Mouse (Mus musculus): ENCODE measurements around the gene Hoxd4. TPM values are rescaled to one million over a fixed set of nuclear protein-coding genes. Genes with fewer than 3 reads are reported as not detected.

The Hoxd4 gene
- polyA plus RNA-seq, 1 experiment from 2014 or later: 4.7 TPM

DNA sequence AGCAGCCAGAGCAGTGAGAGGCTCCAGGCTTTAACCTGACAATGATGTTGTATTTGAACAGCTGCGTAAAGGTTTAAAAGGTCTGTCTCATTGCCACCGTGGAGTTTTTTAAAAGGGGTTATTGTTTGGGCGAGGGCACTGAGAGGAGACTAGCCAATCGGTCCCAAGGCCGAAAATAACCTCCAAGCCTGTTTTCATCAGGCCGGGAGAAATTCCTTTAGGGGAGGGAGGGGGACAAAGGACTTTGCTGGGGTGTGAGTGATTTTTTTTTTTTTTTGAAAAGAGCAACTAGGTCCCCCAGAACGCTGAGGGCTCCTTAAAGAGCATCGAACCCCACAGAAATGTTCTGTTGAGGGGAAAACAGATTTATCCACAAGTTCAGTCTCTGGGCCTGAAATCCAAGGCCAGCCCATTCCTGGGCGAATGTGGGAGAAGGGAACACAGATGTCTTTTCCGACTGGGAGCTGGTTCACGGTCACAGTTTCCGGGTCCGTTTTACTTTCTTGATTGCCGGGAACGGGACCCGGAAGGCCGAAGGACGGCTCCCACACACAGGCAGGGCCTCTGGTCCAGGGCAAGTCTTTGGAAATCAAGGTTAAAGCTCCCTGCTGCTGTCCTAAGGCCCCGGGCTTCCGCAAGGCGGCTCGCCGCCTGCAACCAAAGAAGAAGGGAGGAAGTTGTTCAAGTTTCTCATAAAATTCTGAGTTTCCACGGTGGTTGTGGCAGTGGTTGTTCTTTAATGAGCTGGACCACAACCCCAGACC is 22.0 kb upstream of the Hoxd4 start:
- H3K4me3 ChIP-seq (ENCODE audit: low read depth, low read length): peak overlapping the region; percentile 33
- H3K4me1 ChIP-seq (ENCODE audit: control insufficient read depth, insufficient read depth, low read length): no peaks in the 10 kb centered on the region; the same call in 1 of the 2 replicates
- WGBS: under 1% methylated on average over 24 of the region's 24 CpGs
- 0 out of 2 replicates have a peak, but pooled peaks have one; percentile 6 for ATAC-seq (ENCODE audit: low read depth)
- H3K4me2 ChIP-seq (ENCODE audit: low read depth, low read length): peak overlapping the region; percentile 44
- peaks cover 19% of the 10 kb centered on the region for H3K27me3 ChIP-seq (ENCODE audit: control insufficient read depth, insufficient read depth, low read length)
- H3K9ac ChIP-seq (replicated peaks; ENCODE audit: low read depth, low read length): peak overlapping the region; percentile 56
- H3K36me3 ChIP-seq (ENCODE audit: control insufficient read depth, insufficient read depth, low read length): no peaks in the 10 kb centered on the region
- no peaks in the 10 kb centered on the region for H3K9me3 ChIP-seq (ENCODE audit: control insufficient read depth, low read length)
- H3K27ac ChIP-seq (ENCODE audit: low read depth, low read length): peak overlapping the region; percentile 83

DNA sequence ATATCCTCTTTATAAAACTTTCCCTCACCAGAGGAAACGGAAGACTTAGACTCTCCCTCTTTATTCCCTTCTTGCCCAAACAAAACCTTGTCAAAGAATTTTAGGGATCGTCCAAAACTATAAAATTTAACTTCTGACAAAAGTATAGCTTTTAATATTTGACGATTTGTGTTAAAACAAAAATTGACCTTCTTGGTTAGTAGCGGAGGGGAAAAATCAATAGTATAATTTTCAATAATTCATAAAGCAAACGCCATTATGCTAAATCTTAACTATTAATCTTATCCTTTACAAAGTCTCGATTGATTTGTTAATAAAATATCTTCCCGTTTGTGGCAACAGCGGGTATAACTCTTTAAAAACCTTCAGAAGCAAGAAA is 21.4 kb upstream of the Hoxd4 start:
- Histone ChIP-seq H3K4me2 (ENCODE audit: low read depth, low read length) (peak overlapping the region; percentile 74), H3K4me1 (ENCODE audit: control insufficient read depth, insufficient read depth, low read length) (no peaks in the 10 kb centered on the region; the same call in 1 of the 2 replicates), H3K9ac (replicated peaks; ENCODE audit: low read depth, low read length) (peak overlapping the region; percentile 56; the same call in 1 of the 2 replicates), H3K27ac (ENCODE audit: low read depth, low read length) (peak overlapping the region; percentile 83), H3K9me3 (ENCODE audit: control insufficient read depth, low read length) (no peaks in the 10 kb centered on the region), H3K27me3 (ENCODE audit: control insufficient read depth, insufficient read depth, low read length) (peaks cover 17% of the 10 kb centered on the region), H3K4me3 (ENCODE audit: low read depth, low read length) (peak overlapping the region; percentile 39), H3K36me3 (ENCODE audit: control insufficient read depth, insufficient read depth, low read length) (no peaks in the 10 kb centered on the region)
- WGBS: 6% methylated on average over 8 of the region's 8 CpGs
- ATAC-seq (ENCODE audit: low read depth): no peak

DNA sequence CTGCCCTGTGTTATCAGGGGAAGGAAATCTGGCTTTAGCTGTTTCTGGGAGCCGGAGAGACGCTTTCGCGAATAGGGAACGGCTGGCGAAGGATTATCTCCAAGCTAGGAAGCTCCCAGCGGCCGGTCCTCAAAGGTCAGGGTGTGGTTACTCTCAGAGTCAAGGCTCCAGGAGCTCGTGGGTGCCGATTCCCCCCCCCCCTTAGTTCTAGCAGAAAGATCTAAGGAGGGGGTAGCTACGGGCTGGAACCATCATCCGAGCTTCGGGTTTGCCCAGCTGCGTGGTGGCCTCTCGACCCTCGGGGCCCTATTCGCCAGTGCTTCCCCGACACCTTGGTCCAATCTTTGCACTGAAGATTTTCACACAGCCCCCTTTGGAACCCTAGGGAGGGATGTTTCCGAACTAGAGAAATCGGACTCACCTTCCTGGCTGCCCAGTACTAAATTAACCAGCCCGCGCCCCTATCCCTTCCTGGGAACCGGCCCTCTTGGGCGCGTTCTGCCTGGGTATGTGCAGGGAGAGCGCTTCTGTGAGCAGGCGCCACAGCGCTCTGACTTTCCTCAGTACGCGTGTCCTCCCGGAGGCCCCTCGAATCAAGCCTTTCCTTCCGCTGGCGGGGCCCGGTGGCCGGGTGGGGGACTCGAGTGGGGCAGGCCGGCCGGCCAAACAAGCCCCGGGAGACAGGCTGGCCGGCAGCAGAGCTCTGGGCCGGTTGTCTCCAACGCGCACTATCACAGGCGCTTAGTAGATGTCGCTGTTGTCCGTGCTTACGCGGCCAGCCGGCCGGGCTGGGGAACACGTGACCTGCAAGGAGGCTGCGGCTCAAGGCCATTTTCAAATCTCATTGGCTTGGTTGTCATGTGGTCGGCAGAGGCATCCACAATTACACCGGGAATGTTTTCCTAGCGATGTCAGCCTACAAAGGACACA is 20.4 kb upstream of the Hoxd4 start, which contains the start of gene Hoxd10:
Gene Hoxd10 (plus strand): TSS at position 903 of the 930 bp plus-strand sequence.
- WGBS: under 1% methylated on average over 56 of the region's 56 CpGs
- peak within 1 kb of the TSS; percentile 39 for H3K4me3 ChIP-seq (ENCODE audit: low read depth, low read length)
- H3K27me3 ChIP-seq (ENCODE audit: control insufficient read depth, insufficient read depth, low read length): peaks cover 17% of the 10 kb centered on the region
- ATAC-seq (ENCODE audit: low read depth): peak; percentile 81
- no peaks in the 10 kb centered on the region; the same call in 1 of the 2 replicates for H3K4me1 ChIP-seq (ENCODE audit: control insufficient read depth, insufficient read depth, low read length)
- H3K27ac ChIP-seq (ENCODE audit: low read depth, low read length): peak within 1 kb of the TSS; percentile 70
- H3K9ac ChIP-seq (replicated peaks; ENCODE audit: low read depth, low read length): peak within 1 kb of the TSS; percentile 66
- H3K36me3 ChIP-seq (ENCODE audit: control insufficient read depth, insufficient read depth, low read length): no peaks in the 10 kb centered on the region
- H3K9me3 ChIP-seq (ENCODE audit: control insufficient read depth, low read length): no peaks in the 10 kb centered on the region
- H3K4me2 ChIP-seq (ENCODE audit: low read depth, low read length): peak within 1 kb of the TSS; percentile 74

DNA sequence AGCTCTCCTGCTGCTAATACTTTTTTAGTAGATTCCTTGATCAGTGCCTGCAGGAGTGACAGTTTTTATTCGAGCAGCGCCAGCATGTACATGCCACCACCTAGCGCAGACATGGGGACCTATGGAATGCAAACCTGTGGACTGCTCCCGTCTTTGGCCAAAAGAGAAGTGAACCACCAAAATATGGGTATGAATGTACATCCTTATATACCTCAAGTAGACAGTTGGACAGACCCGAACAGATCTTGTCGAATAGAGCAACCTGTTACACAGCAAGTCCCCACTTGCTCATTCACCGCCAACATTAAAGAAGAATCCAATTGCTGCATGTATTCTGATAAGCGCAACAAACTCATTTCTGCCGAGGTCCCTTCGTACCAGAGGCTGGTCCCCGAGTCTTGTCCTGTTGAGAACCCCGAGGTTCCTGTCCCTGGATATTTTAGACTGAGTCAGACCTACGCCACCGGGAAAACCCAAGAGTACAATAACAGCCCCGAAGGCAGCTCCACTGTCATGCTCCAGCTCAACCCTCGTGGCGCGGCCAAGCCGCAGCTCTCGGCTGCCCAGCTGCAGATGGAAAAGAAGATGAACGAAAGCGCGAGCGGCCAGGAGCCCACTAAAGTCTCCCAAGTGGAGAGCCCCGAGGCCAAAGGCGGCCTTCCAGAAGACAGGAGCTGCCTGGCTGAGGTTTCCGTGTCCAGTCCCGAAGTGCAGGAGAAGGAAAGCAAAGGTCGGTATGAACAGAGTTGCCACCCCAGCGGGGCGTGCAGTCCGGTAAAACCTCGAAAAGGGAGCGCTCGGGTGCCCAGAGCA is 19.5 kb upstream of the Hoxd4 start:
- Histone ChIP-seq H3K4me3 (ENCODE audit: low read depth, low read length) (peak overlapping the region; percentile 39), H3K36me3 (ENCODE audit: control insufficient read depth, insufficient read depth, low read length) (no peaks in the 10 kb centered on the region), H3K27me3 (ENCODE audit: control insufficient read depth, insufficient read depth, low read length) (peaks cover 12% of the 10 kb centered on the region), H3K4me1 (ENCODE audit: control insufficient read depth, insufficient read depth, low read length) (peaks cover 3% of the 10 kb centered on the region; the same call in 1 of the 2 replicates), H3K9me3 (ENCODE audit: control insufficient read depth, low read length) (no peaks in the 10 kb centered on the region), H3K9ac (replicated peaks; ENCODE audit: low read depth, low read length) (peak overlapping the region; percentile 66), H3K27ac (ENCODE audit: low read depth, low read length) (peak overlapping the region; percentile 70), H3K4me2 (ENCODE audit: low read depth, low read length) (peak overlapping the region; percentile 74)
- no peak for ATAC-seq (ENCODE audit: low read depth)
- 2% methylated on average over 35 of the region's 35 CpGs for WGBS

DNA sequence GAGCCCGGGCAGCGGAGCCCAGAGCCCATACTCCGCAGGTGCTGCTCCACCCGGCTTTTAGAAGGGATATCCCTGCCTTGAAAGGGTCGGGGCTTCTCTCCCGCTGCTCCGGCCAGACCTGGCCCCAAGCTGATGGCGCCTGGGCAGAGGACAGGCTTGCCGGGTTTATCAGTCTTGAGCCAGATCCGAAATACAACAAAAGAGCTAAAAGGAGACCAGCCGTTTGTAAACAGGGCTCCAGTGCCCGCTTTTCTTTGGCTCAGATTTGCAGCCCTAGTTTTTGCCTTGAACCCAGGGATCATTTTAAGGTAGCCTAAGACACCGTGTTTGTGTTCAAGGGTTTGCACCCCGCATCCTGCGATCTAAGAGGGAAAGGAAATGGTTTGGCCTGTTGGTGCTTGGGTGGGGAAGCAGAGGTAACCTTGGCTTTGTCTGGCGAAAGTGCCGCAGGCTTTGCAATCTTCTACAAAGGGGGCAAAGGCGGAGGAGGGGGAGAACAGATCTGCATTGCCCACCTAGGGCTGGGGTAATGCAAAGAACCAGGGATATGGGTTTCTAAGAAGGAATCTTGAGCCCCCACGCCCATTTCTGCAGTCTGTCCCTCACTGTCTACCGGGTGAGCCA is 18.8 kb upstream of the Hoxd4 start:
- H3K4me2 ChIP-seq (ENCODE audit: low read depth, low read length): peak overlapping the region; percentile 74
- H3K27me3 ChIP-seq (ENCODE audit: control insufficient read depth, insufficient read depth, low read length): peaks cover 9% of the 10 kb centered on the region
- no peaks in the 10 kb centered on the region for H3K36me3 ChIP-seq (ENCODE audit: control insufficient read depth, insufficient read depth, low read length)
- no peaks in the 10 kb centered on the region for H3K9me3 ChIP-seq (ENCODE audit: control insufficient read depth, low read length)
- peak overlapping the region; percentile 39 for H3K4me3 ChIP-seq (ENCODE audit: low read depth, low read length)
- peak overlapping the region; percentile 66 for H3K9ac ChIP-seq (replicated peaks; ENCODE audit: low read depth, low read length)
- WGBS: 2% methylated on average over 20 of the region's 20 CpGs
- peaks cover 5% of the 10 kb centered on the region; the same call in 1 of the 2 replicates for H3K4me1 ChIP-seq (ENCODE audit: control insufficient read depth, insufficient read depth, low read length)
- H3K27ac ChIP-seq (ENCODE audit: low read depth, low read length): peak overlapping the region; percentile 70
- ATAC-seq (ENCODE audit: low read depth): no peak

DNA sequence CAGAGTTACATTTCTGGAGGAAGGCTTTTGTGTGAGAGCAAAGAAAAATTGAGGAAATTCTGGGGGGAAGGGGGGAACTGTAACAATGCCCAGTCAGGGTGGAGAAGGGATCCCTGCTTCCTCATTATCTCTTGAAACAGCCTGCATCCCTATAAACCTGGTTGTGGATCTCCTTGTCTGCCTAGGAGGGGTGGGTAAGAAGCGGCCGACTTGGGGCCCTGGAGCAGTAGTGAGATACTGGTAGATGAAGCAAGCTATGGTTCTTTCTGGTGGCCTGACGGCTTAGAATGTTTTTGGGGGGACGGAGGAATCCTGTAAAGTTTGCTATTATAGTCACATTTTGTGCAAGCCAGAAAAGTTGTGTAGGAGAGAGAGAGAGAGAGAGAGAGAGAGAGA is 18.3 kb upstream of the Hoxd4 start:
- H3K27me3 ChIP-seq (ENCODE audit: control insufficient read depth, insufficient read depth, low read length): peaks cover 9% of the 10 kb centered on the region
- H3K27ac ChIP-seq (ENCODE audit: low read depth, low read length): peak overlapping the region; percentile 70
- H3K9ac ChIP-seq (replicated peaks; ENCODE audit: low read depth, low read length): peak overlapping the region; percentile 66; the same call in 1 of the 2 replicates
- H3K4me2 ChIP-seq (ENCODE audit: low read depth, low read length): peak overlapping the region; percentile 74
- H3K4me3 ChIP-seq (ENCODE audit: low read depth, low read length): peak overlapping the region; percentile 39
- 10% methylated on average over 4 of the region's 4 CpGs for WGBS
- H3K9me3 ChIP-seq (ENCODE audit: control insufficient read depth, low read length): no peaks in the 10 kb centered on the region
- H3K36me3 ChIP-seq (ENCODE audit: control insufficient read depth, insufficient read depth, low read length): no peaks in the 10 kb centered on the region
- ATAC-seq (ENCODE audit: low read depth): no peak
- H3K4me1 ChIP-seq (ENCODE audit: control insufficient read depth, insufficient read depth, low read length): peaks cover 5% of the 10 kb centered on the region; the same call in 1 of the 2 replicates

DNA sequence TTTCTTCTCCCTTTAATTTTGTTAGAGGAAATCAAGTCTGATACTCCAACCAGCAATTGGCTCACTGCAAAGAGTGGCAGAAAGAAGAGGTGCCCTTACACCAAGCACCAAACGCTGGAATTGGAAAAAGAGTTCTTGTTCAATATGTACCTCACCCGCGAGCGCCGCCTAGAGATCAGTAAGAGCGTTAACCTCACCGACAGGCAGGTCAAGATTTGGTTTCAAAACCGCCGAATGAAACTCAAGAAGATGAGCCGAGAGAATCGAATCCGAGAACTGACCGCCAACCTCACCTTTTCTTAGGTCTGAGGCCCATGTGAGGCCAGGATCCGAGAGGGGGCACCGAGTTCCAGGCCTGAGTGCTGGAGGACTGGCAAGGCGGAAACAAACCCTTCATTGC is 17.7 kb upstream of the Hoxd4 start:
- ATAC-seq (ENCODE audit: low read depth): no peak
- Histone ChIP-seq H3K9ac (replicated peaks; ENCODE audit: low read depth, low read length) (peak overlapping the region; percentile 66; the same call in 1 of the 2 replicates), H3K4me3 (ENCODE audit: low read depth, low read length) (peak overlapping the region; percentile 39), H3K9me3 (ENCODE audit: control insufficient read depth, low read length) (no peaks in the 10 kb centered on the region), H3K27ac (ENCODE audit: low read depth, low read length) (peak overlapping the region; percentile 70), H3K36me3 (ENCODE audit: control insufficient read depth, insufficient read depth, low read length) (no peaks in the 10 kb centered on the region), H3K27me3 (ENCODE audit: control insufficient read depth, insufficient read depth, low read length) (peaks cover 9% of the 10 kb centered on the region; the same call in 1 of the 2 replicates), H3K4me2 (ENCODE audit: low read depth, low read length) (peak overlapping the region; percentile 74), H3K4me1 (ENCODE audit: control insufficient read depth, insufficient read depth, low read length) (peaks cover 5% of the 10 kb centered on the region; the same call in 1 of the 2 replicates)
- WGBS: 3% methylated on average over 16 of the region's 16 CpGs

DNA sequence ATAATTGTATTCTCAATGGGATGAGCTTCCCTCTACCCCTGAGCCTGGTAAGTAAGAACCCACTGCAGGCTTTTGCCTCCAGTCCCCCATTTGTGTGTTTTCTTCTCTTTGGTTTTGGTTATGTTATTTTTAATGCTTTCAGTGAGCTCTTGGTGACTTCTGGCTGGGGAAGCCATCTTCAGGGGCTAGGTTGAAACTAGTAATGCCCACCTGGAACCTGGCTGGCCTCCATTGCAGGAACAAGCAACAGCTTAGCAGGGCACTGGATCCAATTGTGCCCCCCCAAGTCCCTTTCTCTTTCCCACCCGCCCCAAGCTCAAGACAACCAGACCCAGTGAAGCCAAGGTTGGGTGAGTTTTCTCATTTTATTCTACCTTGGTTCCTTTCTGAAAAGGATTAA is 16.3 kb upstream of the Hoxd4 start:
- Histone ChIP-seq H3K27me3 (ENCODE audit: control insufficient read depth, insufficient read depth, low read length) (peaks cover 7% of the 10 kb centered on the region; the same call in 1 of the 2 replicates), H3K36me3 (ENCODE audit: control insufficient read depth, insufficient read depth, low read length) (no peaks in the 10 kb centered on the region), H3K9ac (replicated peaks; ENCODE audit: low read depth, low read length) (no peak overlapping the region; the same call in 1 of the 2 replicates), H3K4me2 (ENCODE audit: low read depth, low read length) (peak overlapping the region; percentile 74; the same call in 1 of the 2 replicates), H3K27ac (ENCODE audit: low read depth, low read length) (no peak overlapping the region; the same call in 1 of the 2 replicates), H3K4me1 (ENCODE audit: control insufficient read depth, insufficient read depth, low read length) (peaks cover 5% of the 10 kb centered on the region; the same call in 1 of the 2 replicates), H3K9me3 (ENCODE audit: control insufficient read depth, low read length) (no peaks in the 10 kb centered on the region), H3K4me3 (ENCODE audit: low read depth, low read length) (peak overlapping the region; percentile 39; the same call in 1 of the 2 replicates)
- no peak for ATAC-seq (ENCODE audit: low read depth)
- WGBS: 10% methylated on average over 1 of the region's 1 CpGs
